Mouse (Mus musculus) cerebral cortex, adult 2 months (tissue): Measurements from ENCODE around the gene Pde1a.

ENCODE experiments used
- WGBS: fragments of 180-500 bp; shearing (Covaris S2); methylation state at CpG from one replicate; pipeline ENCODE4 v1.1.7; 2018; 5-methylcytosine and 5-hydroxymethylcytosine counted together

Pde1a gene

DNA sequence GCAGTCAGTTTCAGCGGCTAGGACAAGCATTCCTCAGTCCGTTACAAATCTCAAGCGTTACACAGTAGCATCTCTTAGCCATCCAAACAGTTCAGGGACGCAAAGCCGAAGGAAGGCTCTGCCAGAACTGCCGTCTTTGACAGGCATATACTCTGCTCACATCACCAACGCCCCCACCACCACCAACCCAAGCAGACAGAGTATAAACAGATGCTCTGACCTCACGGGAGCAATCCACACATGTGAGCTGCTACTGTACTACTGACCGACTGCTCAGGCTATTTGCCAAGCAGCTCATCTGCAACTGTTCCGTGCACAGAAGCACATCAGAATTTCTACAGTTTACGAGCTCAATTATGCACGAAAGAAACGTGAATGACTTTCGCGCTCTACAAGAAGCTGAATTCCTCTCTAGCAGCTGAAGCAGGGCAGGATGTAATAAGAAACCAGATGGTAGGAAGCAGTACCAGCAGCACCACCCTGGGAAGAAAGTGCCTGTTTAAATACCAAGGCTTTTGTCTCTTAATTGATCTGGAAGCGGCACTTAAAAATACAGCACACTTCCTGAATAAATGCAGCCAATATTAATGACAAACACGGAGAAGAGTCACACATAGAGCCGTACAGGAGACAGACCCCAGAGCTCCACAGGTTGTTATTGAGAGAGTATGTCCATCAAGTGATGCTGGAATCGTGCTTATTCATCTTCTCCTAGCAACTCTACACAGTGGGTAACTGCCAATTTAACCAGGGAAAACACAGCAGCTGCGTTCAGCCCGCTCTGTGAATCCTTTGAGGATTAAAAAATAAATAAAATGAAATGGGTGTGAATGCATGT is at the start of gene Pde1a:
Pde1a (minus strand) TSS at position 598 of the 838 bp plus-strand sequence.
- 7% methylated on average over 21 of the region's 21 CpGs for WGBS

GRCm38 (mm10) chr2:80178608-80179280 is 49.5 kb upstream of the Pde1a start:
- WGBS: 80% methylated on average over 4 of the region's 4 CpGs

GRCm38 (mm10) chr2:80178154-80178553 is 48.9 kb upstream of the Pde1a start:
- 84% methylated on average over 3 of the region's 3 CpGs for WGBS

- WGBS: 83% methylated on average over 1 of the region's 1 CpGs
Measured at GRCm38 (mm10) chr2:80168103-80168502, 38.8 kb upstream of the Pde1a start.

GRCm38 (mm10) chr2:80158784-80159183 is 29.5 kb upstream of the Pde1a start:
- 72% methylated on average over 2 of the region's 2 CpGs for WGBS

- 56% methylated on average over 3 of the region's 3 CpGs for WGBS
Measured at GRCm38 (mm10) chr2:80158196-80158595, 28.9 kb upstream of the Pde1a start.

DNA sequence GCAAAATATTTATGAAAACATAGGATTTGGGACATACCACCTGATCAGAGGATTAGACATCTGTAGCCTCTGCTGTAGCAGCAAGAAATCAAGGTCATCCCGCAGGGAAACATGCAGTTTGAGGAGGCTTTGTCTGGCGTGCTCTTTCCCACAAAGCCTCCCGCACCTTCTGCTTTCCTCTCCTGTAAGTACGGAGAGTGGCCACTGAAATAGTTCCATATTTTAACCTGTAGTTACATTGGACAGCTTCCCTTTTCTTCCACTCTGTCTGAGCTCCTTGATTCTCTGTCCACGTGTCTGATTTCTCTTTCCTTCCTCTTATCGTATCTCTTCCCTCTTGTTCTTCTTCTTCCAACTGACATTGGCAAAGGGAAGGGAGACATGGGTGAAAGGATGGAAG is 20.8 kb upstream of the Pde1a start:
- WGBS: 59% methylated on average over 6 of the region's 6 CpGs

- 50% methylated on average over 3 of the region's 3 CpGs for WGBS
Measured at GRCm38 (mm10) chr2:80149332-80149731, 20.1 kb upstream of the Pde1a start.

GRCm38 (mm10) chr2:80135076-80135475 is 5.8 kb upstream of the Pde1a start:
- WGBS: 72% methylated on average over 3 of the region's 3 CpGs

- WGBS: 77% methylated on average over 3 of the region's 3 CpGs
Measured at GRCm38 (mm10) chr2:80132677-80133076, 3.4 kb upstream of the Pde1a start.

- WGBS: 22% methylated on average over 4 of the region's 4 CpGs
Measured at GRCm38 (mm10) chr2:80126663-80127062, 2.6 kb downstream of the Pde1a start.

DNA sequence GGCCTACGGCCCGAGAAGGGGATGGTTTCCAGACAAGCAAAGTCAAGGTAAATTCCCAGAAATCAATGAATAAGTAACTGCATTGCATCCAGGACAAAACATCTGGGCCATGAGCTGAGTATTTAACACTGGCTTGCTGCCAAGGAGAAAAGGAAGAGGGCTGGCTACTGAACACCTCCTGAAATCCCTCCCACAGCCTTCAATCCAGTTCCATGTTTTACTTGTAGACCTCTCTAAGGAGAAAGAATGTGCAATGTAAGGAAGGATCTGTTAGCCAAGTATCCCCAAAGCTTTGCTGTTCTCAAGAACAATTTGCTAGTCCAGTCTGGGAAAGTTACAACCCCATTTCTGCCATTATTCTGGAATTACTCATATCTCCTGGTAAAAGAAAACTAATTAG is 42.4 kb downstream of the Pde1a start:
- WGBS: 91% methylated on average over 2 of the region's 2 CpGs

- WGBS: 83% methylated on average over 9 of the region's 9 CpGs
Measured at GRCm38 (mm10) chr2:80080090-80080821, 49.0 kb downstream of the Pde1a start.

DNA sequence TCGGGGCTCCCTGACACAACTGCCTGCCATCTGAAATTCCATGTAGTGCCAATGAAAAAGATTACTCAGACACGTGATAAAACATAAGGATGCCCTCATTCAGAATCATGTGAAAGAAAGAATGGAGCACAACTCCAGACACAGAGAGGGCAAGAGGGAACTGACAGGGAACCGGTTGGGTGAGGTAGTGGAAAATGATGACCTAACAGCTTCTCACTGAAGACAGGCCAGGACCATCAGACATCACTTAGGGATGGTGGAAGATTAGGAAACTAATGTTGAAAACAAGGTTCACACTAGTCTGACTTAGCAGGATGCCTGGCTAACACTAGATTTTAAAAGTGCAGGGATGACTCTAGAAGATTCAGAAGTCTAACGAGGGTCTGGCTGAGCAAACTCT is 49.6 kb downstream of the Pde1a start:
- 80% methylated on average over 4 of the region's 4 CpGs for WGBS

GRCm38 (mm10) chr2:80076323-80076722 is 52.9 kb downstream of the Pde1a start:
- 56% methylated on average over 4 of the region's 4 CpGs for WGBS

GRCm38 (mm10) chr2:80074531-80074930 is 54.7 kb downstream of the Pde1a start:
- WGBS: 57% methylated on average over 2 of the region's 2 CpGs

DNA sequence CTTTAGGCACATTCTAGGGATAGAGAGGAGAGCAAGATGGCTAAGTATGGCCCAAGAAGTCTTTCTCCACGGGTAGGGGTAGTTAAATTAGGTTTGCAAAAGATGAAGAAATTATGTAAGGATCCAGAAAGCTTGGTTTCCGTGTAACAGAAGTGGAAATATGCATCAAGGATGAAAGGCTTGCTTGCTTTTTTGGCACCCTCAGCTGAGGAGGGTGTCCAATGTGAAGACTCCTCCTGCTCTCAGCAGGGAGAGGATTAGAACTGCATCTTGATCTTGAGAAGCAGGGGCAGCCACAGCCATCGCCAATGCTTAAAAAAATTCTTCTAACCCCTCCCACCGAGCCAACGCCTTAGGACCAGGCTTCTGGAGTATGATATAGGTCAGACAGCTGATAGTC is 55.2 kb downstream of the Pde1a start:
- 23% methylated on average over 5 of the region's 5 CpGs for WGBS

GRCm38 (mm10) chr2:80073426-80073825 is 55.8 kb downstream of the Pde1a start:
- 49% methylated on average over 2 of the region's 2 CpGs for WGBS

DNA sequence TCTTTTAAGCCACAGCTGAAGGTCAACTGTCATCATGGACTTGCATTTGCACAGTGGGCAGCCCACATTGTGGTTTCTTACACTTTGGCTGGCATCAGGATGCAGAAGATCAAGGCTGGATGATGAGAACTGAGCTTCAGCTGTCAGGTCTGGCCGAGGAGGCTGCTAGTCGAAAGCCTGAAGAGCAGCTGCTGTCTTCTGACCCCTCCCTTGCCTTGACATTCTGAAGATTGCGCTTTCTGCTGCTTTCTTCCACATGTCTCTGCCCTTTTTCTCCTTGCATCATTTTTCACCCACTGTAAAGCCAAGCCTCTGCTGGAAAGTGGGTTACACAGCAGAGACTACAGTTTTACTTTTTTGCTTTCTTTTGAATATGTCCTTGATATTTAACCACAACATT is 59.5 kb downstream of the Pde1a start:
- WGBS: 40% methylated on average over 3 of the region's 3 CpGs

DNA sequence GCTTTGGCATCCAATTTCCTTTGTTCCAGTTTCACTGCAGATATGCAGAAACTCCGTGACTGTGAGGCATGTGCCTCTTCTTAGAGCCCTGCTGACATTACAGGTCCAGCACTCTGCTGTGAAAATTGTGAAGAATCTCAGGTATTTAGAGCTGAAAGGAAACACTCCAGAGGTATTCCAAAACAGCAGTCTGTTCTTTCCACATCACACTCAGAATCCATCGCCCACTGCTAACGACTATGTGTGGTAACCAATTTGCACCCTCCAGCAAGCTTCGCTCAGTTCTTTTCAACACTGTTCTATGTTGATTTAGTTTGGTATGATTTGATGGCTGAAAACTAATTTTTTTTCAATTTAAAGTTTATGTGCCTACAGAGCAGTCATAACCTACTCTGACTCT is 62.8 kb downstream of the Pde1a start:
- 43% methylated on average over 4 of the region's 4 CpGs for WGBS

- WGBS: 56% methylated on average over 3 of the region's 3 CpGs
Measured at GRCm38 (mm10) chr2:80054042-80054441, 75.2 kb downstream of the Pde1a start.

- whole genome bisulfite sequencing: 74% methylated on average over 4 of the region's 4 CpGs
Measured at GRCm38 (mm10) chr2:80046751-80047513, 82.3 kb downstream of the Pde1a start.
